Mouse (Mus musculus): ENCODE results near the gene Gm8362. TPM values are rescaled to one million over a fixed set of nuclear protein-coding genes. Genes with fewer than 3 reads are reported as not detected.
"Not testable (repeated sequence)": the region's sequence is repeated elsewhere in the genome, so short reads cannot be mapped to it uniquely, and the experiment has no call there.

Gene Gm8362
- polyA plus RNA-seq (2014; fragmentation: Nextera tagmentation; extraction: Ambion mirVana) = not detected in 2 replicates

- not testable (repeated sequence) for H3K27me3 ChIP-seq (ENCODE audit: control insufficient read depth, insufficient read depth, low read length); H3K9ac ChIP-seq (ENCODE audit: low read length); ATAC-seq (ENCODE audit: insufficient number of reproducible peaks, low FRiP score, low TSS enrichment, low read depth); H3K36me3 ChIP-seq (ENCODE audit: control insufficient read depth, insufficient read depth, low read length); H3K4me3 ChIP-seq (ENCODE audit: low read depth, low read length); H3K4me2 ChIP-seq (ENCODE audit: low read depth, severe bottlenecking); H3K9me3 ChIP-seq (ENCODE audit: control insufficient read depth, low read length); H3K27ac ChIP-seq (replicated peaks; ENCODE audit: low read depth, low read length); H3K4me1 ChIP-seq (ENCODE audit: control insufficient read depth, insufficient read depth, low read length); DNase-seq (ENCODE audit: low spot score)
- 80% methylated on average over 1 of the region's 1 CpGs for WGBS
Observed at GRCm38 (mm10) chr14:6774311-6774710, at the start of gene Gm8362. Gene Gm8362 (minus strand): TSS chr14:6774411.

- H3K27me3 ChIP-seq (ENCODE audit: control insufficient read depth, insufficient read depth, low read length); H3K4me3 ChIP-seq (ENCODE audit: low read depth, low read length); DNase-seq (ENCODE audit: low spot score); H3K9me3 ChIP-seq (ENCODE audit: control insufficient read depth, low read length); H3K27ac ChIP-seq (replicated peaks; ENCODE audit: low read depth, low read length); H3K4me1 ChIP-seq (ENCODE audit: control insufficient read depth, insufficient read depth, low read length); ATAC-seq (ENCODE audit: insufficient number of reproducible peaks, low FRiP score, low TSS enrichment, low read depth); H3K9ac ChIP-seq (ENCODE audit: low read length); H3K4me2 ChIP-seq (ENCODE audit: low read depth, severe bottlenecking); H3K36me3 ChIP-seq (ENCODE audit: control insufficient read depth, insufficient read depth, low read length): not testable (repeated sequence)
- WGBS = 90% methylated on average over 3 of the region's 3 CpGs
Observed at GRCm38 (mm10) chr14:6823297-6823696, 49.1 kb upstream of the Gm8362 start.

GRCm38 (mm10) chr14:6757231-6757536, 17.0 kb downstream of the Gm8362 start:
- whole genome bisulfite sequencing = 0% methylated on average over 3 of the region's 13 CpGs

GRCm38 (mm10) chr14:6756384-6757230, 17.6 kb downstream of the Gm8362 start:
- 2% methylated on average over 23 of the region's 67 CpGs for WGBS
- ATAC-seq (ENCODE audit: insufficient number of reproducible peaks, low FRiP score, low TSS enrichment, low read depth); H3K9me3 ChIP-seq (ENCODE audit: control insufficient read depth, low read length); H3K27me3 ChIP-seq (ENCODE audit: control insufficient read depth, insufficient read depth, low read length); H3K36me3 ChIP-seq (ENCODE audit: control insufficient read depth, insufficient read depth, low read length); H3K9ac ChIP-seq (ENCODE audit: low read length); H3K4me1 ChIP-seq (ENCODE audit: control insufficient read depth, insufficient read depth, low read length); H3K27ac ChIP-seq (replicated peaks; ENCODE audit: low read depth, low read length): not testable (repeated sequence)
- peak overlapping the region; percentile 28 for H3K4me3 ChIP-seq (ENCODE audit: low read depth, low read length)
- peak; percentile 22 for DNase-seq (ENCODE audit: low spot score)
- peak overlapping the region; percentile 29; the same call in 1 of the 2 replicates for H3K4me2 ChIP-seq (ENCODE audit: low read depth, severe bottlenecking)

More at GRCm38 (mm10) chr14:6757231-6757536, 17.0 kb downstream of the Gm8362 start:
- not testable (repeated sequence) for H3K9ac ChIP-seq (ENCODE audit: low read length); H3K4me1 ChIP-seq (ENCODE audit: control insufficient read depth, insufficient read depth, low read length); H3K4me2 ChIP-seq (ENCODE audit: low read depth, severe bottlenecking); H3K36me3 ChIP-seq (ENCODE audit: control insufficient read depth, insufficient read depth, low read length); H3K27me3 ChIP-seq (ENCODE audit: control insufficient read depth, insufficient read depth, low read length); ATAC-seq (ENCODE audit: insufficient number of reproducible peaks, low FRiP score, low TSS enrichment, low read depth); H3K9me3 ChIP-seq (ENCODE audit: control insufficient read depth, low read length); H3K27ac ChIP-seq (replicated peaks; ENCODE audit: low read depth, low read length); DNase-seq (ENCODE audit: low spot score)
- peak overlapping the region; percentile 28; the same call in 1 of the 2 replicates for H3K4me3 ChIP-seq (ENCODE audit: low read depth, low read length)

GRCm38 (mm10) chr14:6742232-6742631, 32.0 kb downstream of the Gm8362 start, which contains the start of gene Gm3636:
Gene Gm3636 (minus strand): TSS chr14:6742332.
- not testable (repeated sequence) for DNase-seq (ENCODE audit: low spot score); ATAC-seq (ENCODE audit: insufficient number of reproducible peaks, low FRiP score, low TSS enrichment, low read depth); H3K9ac ChIP-seq (ENCODE audit: low read length); H3K9me3 ChIP-seq (ENCODE audit: control insufficient read depth, low read length); H3K27ac ChIP-seq (replicated peaks; ENCODE audit: low read depth, low read length); H3K4me2 ChIP-seq (ENCODE audit: low read depth, severe bottlenecking); H3K36me3 ChIP-seq (ENCODE audit: control insufficient read depth, insufficient read depth, low read length); H3K4me3 ChIP-seq (ENCODE audit: low read depth, low read length); H3K4me1 ChIP-seq (ENCODE audit: control insufficient read depth, insufficient read depth, low read length); H3K27me3 ChIP-seq (ENCODE audit: control insufficient read depth, insufficient read depth, low read length)
- WGBS = no CpG with 5 or more reads among the region's 2 CpGs

- H3K4me2 ChIP-seq (ENCODE audit: low read depth, severe bottlenecking); ATAC-seq (ENCODE audit: insufficient number of reproducible peaks, low FRiP score, low TSS enrichment, low read depth); H3K27me3 ChIP-seq (ENCODE audit: control insufficient read depth, insufficient read depth, low read length); H3K4me1 ChIP-seq (ENCODE audit: control insufficient read depth, insufficient read depth, low read length); H3K4me3 ChIP-seq (ENCODE audit: low read depth, low read length); H3K9ac ChIP-seq (ENCODE audit: low read length); DNase-seq (ENCODE audit: low spot score); H3K9me3 ChIP-seq (ENCODE audit: control insufficient read depth, low read length); H3K36me3 ChIP-seq (ENCODE audit: control insufficient read depth, insufficient read depth, low read length); H3K27ac ChIP-seq (replicated peaks; ENCODE audit: low read depth, low read length): not testable (repeated sequence)
- WGBS = no CpG with 5 or more reads among the region's 2 CpGs
Observed at GRCm38 (mm10) chr14:6720151-6720550, 54.1 kb downstream of the Gm8362 start, which contains the start of gene Gm8050. Gene Gm8050 (minus strand): TSS chr14:6720251.

Other genes starting within 250 kb of the Gm8362 start
- not detected in 2 replicates for gene Gm8356, start 237.1 kb downstream of the Gm8362 start, polyA plus RNA-seq (2014; fragmentation: Nextera tagmentation; extraction: Ambion mirVana)
- gene Gm3629, start 183.8 kb downstream of the Gm8362 start, polyA plus RNA-seq (2014; fragmentation: Nextera tagmentation; extraction: Ambion mirVana) = 0.41 and 0.43 TPM in 2 replicates
- not detected in 2 replicates for gene Gm3460, start 152.0 kb downstream of the Gm8362 start, polyA plus RNA-seq (2014; fragmentation: Nextera tagmentation; extraction: Ambion mirVana)
- not detected in 2 replicates for gene Gm10251, start 90.2 kb downstream of the Gm8362 start, polyA plus RNA-seq (2014; fragmentation: Nextera tagmentation; extraction: Ambion mirVana)
- not detected in 2 replicates for gene Gm8050, start 54.2 kb downstream of the Gm8362 start, polyA plus RNA-seq (2014; fragmentation: Nextera tagmentation; extraction: Ambion mirVana)
- gene Gm3636, start 32.1 kb downstream of the Gm8362 start, polyA plus RNA-seq (2014; fragmentation: Nextera tagmentation; extraction: Ambion mirVana) = 5.1 and 5.3 TPM in 2 replicates
- gene Gm3642, start 65.9 kb upstream of the Gm8362 start, polyA plus RNA-seq (2014; fragmentation: Nextera tagmentation; extraction: Ambion mirVana) = not detected in 2 replicates
- 1.3 and 2.9 TPM in 2 replicates for gene Gm3667, start 115.6 kb upstream of the Gm8362 start, polyA plus RNA-seq (2014; fragmentation: Nextera tagmentation; extraction: Ambion mirVana)
- not detected in 2 replicates for gene Gm6356, start 199.4 kb upstream of the Gm8362 start, polyA plus RNA-seq (2014; fragmentation: Nextera tagmentation; extraction: Ambion mirVana)